Mouse (Mus musculus) midbrain, embryonic 11.5 days (tissue): ENCODE data around the gene Tenm4. TPM values are rescaled to one million over a fixed set of nuclear protein-coding genes. Genes with fewer than 3 reads are reported as not detected.

Source experiments
- ATAC-seq: fragments of 200-750 bp; cut with Nextera tagmentation; 2 replicates; pipeline ENCODE4 v1.8.0; 2017; ENCODE audit warnings: moderate TSS enrichment, moderate library complexity; ENCODE audit not compliant: low FRiP score
- DNase-seq: peaks from one replicate; pipeline ENCODE4 v3.0.0; 2015; ENCODE audit warnings: low spot score; ENCODE audit errors: missing footprints
- H3K27ac ChIP-seq: fragments of 300-500 bp; sonication (generic); 2 replicates; pipeline ENCODE4 v1.5.1; 2014; ENCODE audit warnings: low read depth, low read length
- H3K27me3 ChIP-seq: fragments of 300-500 bp; sonication (generic); 2 replicates; pipeline ENCODE4 v1.6.1; 2014; ENCODE audit warnings: mild to moderate bottlenecking, low read length, moderate library complexity, mixed read lengths; ENCODE audit not compliant: control insufficient read depth, insufficient read depth
- H3K36me3 ChIP-seq: fragments of 300-500 bp; sonication (generic); 2 replicates; pipeline ENCODE4 v1.6.1; 2014; ENCODE audit warnings: mild to moderate bottlenecking, low read length, moderate library complexity, mixed read lengths; ENCODE audit not compliant: control insufficient read depth, insufficient read depth
- H3K4me1 ChIP-seq: fragments of 300-500 bp; sonication (generic); 2 replicates; pipeline ENCODE4 v1.6.1; 2014; ENCODE audit warnings: low read length; ENCODE audit not compliant: control insufficient read depth, insufficient read depth
- H3K4me2 ChIP-seq: fragments of 300-500 bp; sonication (generic); 2 replicates; pipeline ENCODE4 v1.6.1; 2014; ENCODE audit warnings: mild to moderate bottlenecking, moderate library complexity
- H3K4me3 ChIP-seq: fragments of 300-500 bp; sonication (generic); 2 replicates; pipeline ENCODE4 v1.5.1; 2014; ENCODE audit warnings: low read depth, low read length
- H3K9ac ChIP-seq: fragments of 300-500 bp; sonication (generic); 2 replicates; pipeline ENCODE4 v1.6.1; 2014; ENCODE audit warnings: low read length
- H3K9me3 ChIP-seq: fragments of 300-500 bp; sonication (generic); 2 replicates; pipeline ENCODE4 v1.6.1; 2016; ENCODE audit warnings: low read length; ENCODE audit not compliant: control insufficient read depth
- WGBS: fragments of 180-500 bp; shearing (Covaris S2); extraction: QIAGEN DNeasy Blood & Tissue Kit; methylation state at CpG from one replicate; pipeline ENCODE4 v1.1.7; 2014; 5-methylcytosine and 5-hydroxymethylcytosine counted together
- polyA plus RNA-seq: library from polyadenylated mRNA; unstranded; fragments of >200 nt; fragmentation: Nextera tagmentation; extraction: Ambion mirVana; gene quantifications from 2 replicates; pipeline ENCODE4 v1.2.1, GENCODE M21; 2014

Tenm4 gene
- polyA plus RNA-seq, 1 experiment from 2014 or later: 24.8 TPM

DNA sequence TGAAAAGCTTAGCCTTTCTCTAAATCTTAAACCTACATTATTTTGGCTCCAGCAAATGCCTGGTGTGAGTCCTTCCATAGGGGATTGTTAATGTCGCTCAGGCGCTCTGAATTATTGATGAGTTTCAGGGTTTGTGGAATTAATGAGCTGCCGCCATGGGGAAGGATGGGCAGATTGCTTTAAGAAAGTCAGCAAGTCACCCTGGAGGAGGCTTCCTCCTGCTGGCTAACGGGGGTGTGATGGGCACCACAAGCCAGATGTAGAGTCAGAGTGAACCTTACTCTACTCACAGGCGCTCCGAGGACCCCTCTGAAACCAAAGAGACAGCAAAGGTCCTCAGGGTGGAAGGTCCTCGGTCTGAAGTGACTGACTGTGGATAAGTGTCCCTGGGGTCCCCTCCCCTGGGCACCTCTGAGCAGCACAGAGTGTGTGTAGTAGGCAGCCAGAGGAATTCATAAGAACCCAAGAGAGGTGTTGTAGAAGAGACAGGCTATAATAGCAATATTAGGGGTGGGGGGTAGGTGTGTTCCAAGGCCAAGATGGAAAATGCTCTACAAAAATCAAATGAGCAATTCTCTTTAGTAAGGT, 637.1 kb downstream of the Tenm4 start:
- H3K4me3 ChIP-seq: no peak overlapping the region
- H3K9ac ChIP-seq: no peak overlapping the region
- H3K36me3 ChIP-seq: no peaks in the 10 kb centered on the region
- peak overlapping the region; percentile 53 for H3K27ac ChIP-seq
- no peak overlapping the region for H3K4me2 ChIP-seq
- H3K4me1 ChIP-seq: peaks cover 17% of the 10 kb centered on the region
- 52% methylated on average over 7 of the region's 7 CpGs for WGBS
- H3K9me3 ChIP-seq: no peaks in the 10 kb centered on the region
- DNase-seq (no peak), ATAC-seq (peak; percentile 73)
- no peaks in the 10 kb centered on the region for H3K27me3 ChIP-seq

DNA sequence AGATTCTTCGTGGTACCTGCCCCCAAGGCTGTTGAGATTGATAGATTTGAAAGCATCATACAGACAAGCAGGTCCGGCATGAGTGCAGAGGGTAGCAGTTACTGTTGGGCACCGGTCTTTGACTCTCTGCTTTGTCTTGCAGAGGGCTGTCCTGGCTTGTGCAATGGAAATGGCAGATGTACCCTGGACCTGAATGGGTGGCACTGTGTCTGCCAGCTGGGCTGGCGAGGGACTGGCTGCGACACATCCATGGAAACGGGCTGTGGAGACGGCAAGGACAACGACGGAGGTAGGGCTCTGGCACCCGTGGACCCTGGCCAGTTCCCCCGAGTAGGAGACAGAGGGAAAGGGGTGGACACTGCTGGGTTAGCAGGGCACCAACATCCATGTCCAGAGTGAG, 640.6 kb downstream of the Tenm4 start:
- H3K4me3 ChIP-seq: no peak overlapping the region

DNA sequence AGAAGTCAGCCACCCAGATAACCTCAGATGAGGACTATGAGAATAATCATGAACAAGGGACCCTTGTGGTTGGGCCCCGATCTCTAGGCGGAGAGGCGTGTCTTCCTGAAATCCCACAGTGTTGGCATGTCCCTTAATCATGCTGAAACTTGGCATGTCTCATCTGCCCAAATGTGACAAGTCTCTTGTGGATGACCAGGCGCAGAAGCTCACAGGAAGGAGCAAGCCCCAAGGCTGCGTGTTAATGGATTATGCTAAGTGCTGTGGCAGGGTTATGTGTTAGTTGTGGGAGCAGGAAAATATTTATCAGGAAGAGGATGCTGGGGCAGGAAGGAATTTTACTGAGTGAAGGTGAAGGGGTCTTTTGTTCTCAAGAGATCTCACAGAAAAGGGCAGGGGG, 642.0 kb downstream of the Tenm4 start:
- no peak overlapping the region for H3K27ac ChIP-seq
- ATAC-seq (no peak), DNase-seq (no peak)
- H3K4me2 ChIP-seq: no peak overlapping the region
- peaks cover 10% of the 10 kb centered on the region for H3K4me1 ChIP-seq
- WGBS: 85% methylated on average over 5 of the region's 5 CpGs
- no peak overlapping the region for H3K9ac ChIP-seq
- no peaks in the 10 kb centered on the region for H3K36me3 ChIP-seq
- H3K27me3 ChIP-seq: no peaks in the 10 kb centered on the region
- no peak overlapping the region for H3K4me3 ChIP-seq
- no peaks in the 10 kb centered on the region for H3K9me3 ChIP-seq

More for the DNA sequence above, 640.6 kb downstream of the Tenm4 start:
- 92% methylated on average over 11 of the region's 11 CpGs for WGBS
- ATAC-seq (no peak), DNase-seq (no peak)
- Histone ChIP-seq H3K27ac (no peak overlapping the region), H3K4me1 (peaks cover 18% of the 10 kb centered on the region), H3K9me3 (no peaks in the 10 kb centered on the region), H3K4me2 (no peak overlapping the region), H3K27me3 (no peaks in the 10 kb centered on the region), H3K36me3 (no peaks in the 10 kb centered on the region), H3K9ac (no peak overlapping the region)

DNA sequence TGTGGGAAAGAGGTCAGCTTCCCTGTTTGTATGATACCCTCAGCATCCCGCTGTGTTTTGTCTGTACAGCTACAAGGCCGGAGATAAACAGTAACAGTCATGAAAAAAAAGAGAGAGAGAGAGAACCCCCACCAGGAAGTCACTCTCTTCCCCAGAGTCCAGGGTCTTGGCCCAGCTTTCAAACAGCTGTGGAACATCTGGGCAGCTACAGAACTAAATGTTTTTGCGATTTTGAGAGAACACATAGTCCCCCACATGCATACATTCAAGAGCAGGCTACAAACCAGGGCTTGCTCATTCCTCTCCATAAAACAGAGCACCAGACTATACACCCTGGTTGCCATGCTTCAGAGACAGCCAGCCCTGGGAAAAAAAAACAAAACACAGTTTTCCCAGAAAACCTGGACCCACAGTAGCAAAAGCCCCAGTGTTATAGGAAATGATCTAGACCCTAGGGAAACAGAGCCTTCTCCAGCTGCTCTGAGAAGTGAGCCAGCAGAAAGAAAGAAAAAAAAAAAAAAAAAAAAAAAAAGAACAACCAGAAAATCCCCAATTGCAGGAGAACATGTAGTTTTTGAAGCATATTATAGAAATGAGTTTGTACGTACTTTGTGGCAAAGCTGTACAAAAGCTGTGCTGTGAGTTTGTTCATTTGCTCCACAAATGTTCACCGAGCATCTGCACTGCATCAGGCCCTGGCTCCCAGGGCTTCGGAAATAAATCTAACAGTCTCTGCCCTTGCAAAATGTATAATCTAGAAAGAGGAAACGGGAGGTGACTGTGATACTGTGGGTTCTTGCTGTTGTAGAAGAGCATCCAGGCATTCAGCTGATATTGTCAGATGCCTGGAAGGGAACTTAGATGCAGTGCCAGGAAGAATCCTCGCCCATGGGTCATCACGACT, 642.7 kb downstream of the Tenm4 start:
- H3K9me3 ChIP-seq: no peaks in the 10 kb centered on the region
- no peak overlapping the region for H3K4me2 ChIP-seq
- peaks cover 7% of the 10 kb centered on the region for H3K4me1 ChIP-seq
- ATAC-seq (no peak), DNase-seq (no peak)
- H3K27me3 ChIP-seq: no peaks in the 10 kb centered on the region
- H3K27ac ChIP-seq: no peak overlapping the region
- no peaks in the 10 kb centered on the region for H3K36me3 ChIP-seq
- H3K4me3 ChIP-seq: no peak overlapping the region
- no peak overlapping the region for H3K9ac ChIP-seq
- WGBS: 82% methylated on average over 9 of the region's 9 CpGs

DNA sequence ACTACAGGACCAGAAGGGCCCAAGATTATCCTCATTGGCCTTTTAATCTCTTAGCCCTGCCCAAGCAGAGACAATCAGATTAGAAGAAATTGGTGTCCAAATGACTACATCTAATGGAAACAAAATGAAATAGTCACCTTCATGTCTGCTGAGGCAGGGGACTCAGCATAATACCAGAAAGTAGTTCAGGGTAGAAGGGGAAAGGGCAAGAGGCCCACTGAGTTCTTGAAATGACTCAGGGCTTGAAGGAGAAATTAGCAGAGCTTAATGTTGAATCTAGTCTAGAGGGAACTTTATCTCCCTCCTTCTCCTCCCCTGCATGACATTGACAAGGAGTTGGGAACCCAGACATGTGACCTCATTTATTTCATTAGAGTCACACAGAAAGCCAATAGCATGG, 643.5 kb downstream of the Tenm4 start:
- DNase-seq (no peak), ATAC-seq (no peak)
- Histone ChIP-seq H3K4me2 (no peak overlapping the region), H3K27ac (no peak overlapping the region), H3K9ac (no peak overlapping the region), H3K4me3 (no peak overlapping the region), H3K9me3 (no peaks in the 10 kb centered on the region), H3K36me3 (no peaks in the 10 kb centered on the region), H3K27me3 (no peaks in the 10 kb centered on the region), H3K4me1 (peaks cover 7% of the 10 kb centered on the region)

DNA sequence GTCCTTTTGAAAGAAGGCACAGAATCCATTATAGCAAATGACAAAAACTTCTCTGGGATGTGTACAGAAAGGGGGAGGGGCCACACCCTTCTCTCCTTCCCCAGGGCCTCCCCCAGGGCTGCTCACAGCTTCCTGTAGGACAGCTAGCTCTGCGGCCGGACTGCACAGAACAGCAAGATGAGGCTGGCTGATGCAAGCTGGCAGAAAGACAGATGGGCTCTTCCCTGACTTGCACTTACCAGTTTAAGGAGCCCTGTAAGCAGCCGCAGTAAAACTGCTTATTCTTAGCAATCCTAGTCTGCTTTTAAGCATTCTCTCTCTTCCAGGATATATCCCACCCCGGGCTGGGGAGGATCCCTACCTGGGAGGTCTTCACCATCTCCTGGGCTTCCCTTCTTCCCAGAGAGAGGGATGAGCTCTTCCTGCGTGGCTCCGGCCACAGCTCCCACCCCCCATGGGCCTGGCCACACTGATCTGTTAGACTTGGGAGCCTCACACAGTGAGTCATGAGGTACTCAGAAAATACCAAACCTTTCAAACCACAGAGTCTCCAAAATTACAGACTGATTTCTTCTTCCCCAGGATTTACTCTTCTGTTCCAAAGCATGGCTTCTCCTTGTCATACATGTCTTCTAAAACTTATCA, 646.1 kb downstream of the Tenm4 start:
- Histone ChIP-seq H3K4me1 (peaks cover 13% of the 10 kb centered on the region), H3K27me3 (no peaks in the 10 kb centered on the region), H3K36me3 (no peaks in the 10 kb centered on the region), H3K4me3 (no peak overlapping the region), H3K9ac (no peak overlapping the region), H3K4me2 (no peak overlapping the region), H3K9me3 (no peaks in the 10 kb centered on the region), H3K27ac (no peak overlapping the region)
- ATAC-seq (peak; percentile 67), DNase-seq (no peak)
- 48% methylated on average over 6 of the region's 6 CpGs for WGBS

DNA sequence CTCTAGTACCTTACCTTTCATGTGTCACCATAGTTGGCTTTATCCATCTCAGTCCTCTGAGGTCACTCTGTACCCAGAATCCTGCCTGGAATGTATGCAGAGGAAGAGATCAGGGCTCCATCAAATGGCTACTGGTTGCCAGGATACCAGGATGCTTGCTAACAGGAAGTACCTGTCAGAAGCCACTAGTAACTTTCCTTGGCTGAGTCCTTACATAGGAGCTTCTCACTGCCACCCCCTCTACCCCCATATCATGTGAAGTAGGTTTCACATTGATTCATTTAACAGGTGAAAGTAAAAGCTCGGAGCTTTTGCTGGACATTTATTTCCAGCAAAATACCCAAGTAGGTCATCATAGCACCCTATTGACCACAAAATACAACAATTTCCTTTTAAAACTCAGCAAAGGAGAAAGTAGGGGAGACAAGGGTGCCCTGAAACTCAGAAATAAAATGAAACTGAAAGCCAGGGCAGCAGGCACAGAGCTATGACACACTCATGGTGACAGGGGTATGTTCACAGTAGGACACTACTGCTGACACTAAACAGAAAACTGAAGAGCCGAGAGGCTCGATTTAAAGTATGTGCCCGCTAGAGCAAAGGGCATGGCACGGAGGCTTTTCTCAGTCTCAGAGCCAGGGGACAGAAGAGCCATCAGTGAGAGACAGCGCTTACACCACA, 647.3 kb downstream of the Tenm4 start:
- Histone ChIP-seq H3K4me2 (no peak overlapping the region), H3K4me1 (peaks cover 13% of the 10 kb centered on the region), H3K4me3 (no peak overlapping the region), H3K9me3 (no peaks in the 10 kb centered on the region), H3K27ac (no peak overlapping the region), H3K36me3 (no peaks in the 10 kb centered on the region), H3K9ac (no peak overlapping the region), H3K27me3 (no peaks in the 10 kb centered on the region)
- no peak for DNase-seq
- no peak for ATAC-seq
- WGBS: 93% methylated on average over 6 of the region's 6 CpGs

DNA sequence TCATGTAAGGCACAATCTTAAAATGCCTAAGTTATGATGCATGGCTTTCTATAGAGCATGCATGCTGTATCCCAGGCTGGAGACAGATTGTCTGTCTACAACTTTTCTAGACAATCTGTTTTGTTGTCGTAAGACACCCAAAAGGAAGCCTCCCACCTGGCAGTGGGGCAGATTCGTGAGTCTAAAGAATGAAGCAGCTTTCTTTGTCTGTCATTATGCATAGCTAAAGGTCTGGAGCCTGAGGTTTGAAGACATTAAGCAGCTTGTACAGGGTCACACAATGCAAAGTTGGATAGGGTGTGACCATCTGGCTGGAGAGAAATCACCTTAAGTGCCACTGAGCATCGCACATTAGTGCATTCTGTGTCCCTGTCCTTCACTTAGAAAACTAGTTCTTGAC, 648.5 kb downstream of the Tenm4 start:
- no peak for ATAC-seq
- Histone ChIP-seq H3K4me2 (no peak overlapping the region), H3K4me1 (peaks cover 13% of the 10 kb centered on the region), H3K9ac (no peak overlapping the region), H3K9me3 (no peaks in the 10 kb centered on the region), H3K27ac (no peak overlapping the region), H3K4me3 (no peak overlapping the region), H3K36me3 (no peaks in the 10 kb centered on the region), H3K27me3 (no peaks in the 10 kb centered on the region)
- 80% methylated on average over 3 of the region's 3 CpGs for WGBS
- no peak for DNase-seq
